Mouse (Mus musculus): ENCODE measurements at regions not wholly inside any gene's neighbourhood (a gene's known extent, or its start where the extent isn't known, plus 50 kb on each side); places are given as distances from the start of the nearest gene placed in this dataset.

DNA sequence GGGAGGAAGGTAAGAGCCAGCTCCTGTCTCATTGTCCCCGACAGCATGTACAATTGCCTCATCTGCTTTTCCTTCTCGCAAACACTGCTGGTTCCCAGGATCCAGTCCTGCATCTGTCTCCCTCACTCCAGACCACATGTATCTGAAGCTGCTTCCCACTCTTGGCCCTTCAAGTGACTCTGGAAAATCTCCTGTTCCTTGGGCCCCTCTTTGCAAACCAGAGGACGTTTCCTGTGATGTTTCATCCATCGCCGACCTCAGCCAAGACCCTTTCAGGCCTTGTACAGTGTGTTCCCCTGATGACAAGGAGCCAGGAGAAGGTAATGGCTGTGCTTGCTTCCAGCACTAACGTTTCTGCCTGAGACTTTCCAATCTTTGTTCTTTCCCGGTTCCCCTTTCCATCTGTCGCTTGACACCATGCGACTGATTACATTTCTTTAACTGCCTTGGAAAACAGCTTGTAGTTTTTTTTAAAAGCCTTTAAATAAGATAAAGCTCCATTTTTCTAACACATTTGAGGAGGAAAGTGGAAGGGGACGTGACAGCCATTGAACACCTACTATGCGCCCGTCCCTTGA, 408.2 kb upstream of the Zmiz1 start:
- DNase-seq (ENCODE audit: low read depth, low spot score), result peak; percentile 42

DNA sequence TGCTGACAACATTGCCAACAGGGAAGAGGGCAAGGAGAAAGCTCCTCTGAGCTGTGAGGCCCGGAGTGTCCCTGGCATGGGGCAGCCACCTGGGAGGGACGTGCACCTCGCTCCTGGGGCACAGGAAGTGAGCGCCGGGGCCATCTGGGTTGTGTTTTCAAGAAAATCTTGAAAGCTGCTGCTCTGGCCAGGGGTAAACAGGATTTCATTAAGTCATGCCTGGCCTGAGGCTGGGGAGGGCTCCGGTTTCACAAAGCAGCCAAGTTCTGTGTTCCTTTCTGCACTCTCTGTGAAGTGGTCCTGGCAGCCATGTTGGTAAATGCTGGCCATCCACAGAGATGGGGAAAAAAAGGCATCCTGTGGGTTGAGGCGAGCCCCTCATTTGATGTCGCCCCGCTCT, 406.8 kb upstream of the Zmiz1 start:
- DNase-seq (ENCODE audit: low read depth, low spot score), result no peak

DNA sequence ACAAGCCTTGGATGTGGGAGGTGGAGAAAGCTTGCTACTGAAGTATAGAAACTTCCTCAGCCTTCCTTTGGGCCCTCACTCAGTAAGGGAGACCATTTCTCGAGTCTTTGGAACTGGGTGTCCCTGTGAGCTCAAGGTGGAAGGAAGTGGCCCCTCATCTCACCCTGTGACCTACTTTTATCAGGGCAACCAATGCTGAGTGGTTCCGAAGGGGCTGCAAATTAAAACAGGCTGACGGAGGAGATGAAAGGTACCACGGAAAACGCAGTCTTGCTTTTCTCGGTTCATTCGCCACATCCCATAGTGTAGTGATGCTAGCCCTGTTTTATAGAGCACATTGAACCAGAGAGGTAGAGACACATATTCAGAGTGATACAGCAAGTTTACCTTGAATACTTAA, 399.6 kb upstream of the Zmiz1 start:
- no peak for DNase-seq (ENCODE audit: low read depth, low spot score)

DNA sequence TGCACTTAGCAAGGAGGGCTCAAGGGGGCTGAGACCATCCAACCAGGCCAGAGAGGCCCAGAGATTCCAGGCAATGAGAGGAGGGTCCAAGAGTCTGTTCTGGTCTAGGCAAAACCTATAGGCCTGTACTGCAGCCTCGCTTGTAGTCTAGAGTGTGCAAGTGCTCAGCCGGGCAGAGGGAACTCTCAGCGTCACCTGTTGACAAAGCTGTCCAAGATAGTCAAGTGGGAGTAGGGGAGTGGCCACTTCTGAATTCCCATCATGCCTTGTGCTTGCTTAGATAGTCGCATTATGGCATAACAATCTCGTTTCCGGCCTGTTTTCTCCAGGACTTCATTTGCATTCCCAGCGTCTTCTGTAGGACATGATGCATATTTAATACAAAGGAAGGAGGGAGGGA, 398.7 kb upstream of the Zmiz1 start:
- DNase-seq (ENCODE audit: low read depth, low spot score), result no peak

- DNase-seq (ENCODE audit: low read depth, low spot score), result no peak
Observed at GRCm38 (mm10) chr14:25063090-25063489, 395.9 kb upstream of the Zmiz1 start.

- no peak for DNase-seq (ENCODE audit: low read depth, low spot score)
Observed at GRCm38 (mm10) chr14:25064190-25064947, 394.6 kb upstream of the Zmiz1 start.

DNA sequence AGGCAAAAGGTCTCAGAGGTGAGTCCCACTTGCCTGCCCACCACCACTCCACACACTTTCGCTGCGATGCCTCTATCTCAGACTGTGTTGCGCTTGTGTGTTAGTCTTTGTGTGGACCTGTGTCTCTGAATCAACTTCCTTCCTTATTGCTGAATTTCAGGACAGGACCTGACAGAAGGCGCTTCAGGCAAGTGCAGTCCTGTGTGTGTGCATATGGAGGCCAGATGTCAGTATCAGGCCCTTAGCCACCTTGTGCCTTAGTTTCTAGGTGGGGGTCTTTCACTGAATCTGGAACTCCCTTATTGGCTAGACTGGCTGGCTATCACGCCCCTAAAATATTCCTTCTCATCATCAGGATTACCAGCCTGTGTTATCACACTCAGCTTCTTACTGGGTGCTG, 391.6 kb upstream of the Zmiz1 start:
- no peak for DNase-seq (ENCODE audit: low read depth, low spot score)

DNA sequence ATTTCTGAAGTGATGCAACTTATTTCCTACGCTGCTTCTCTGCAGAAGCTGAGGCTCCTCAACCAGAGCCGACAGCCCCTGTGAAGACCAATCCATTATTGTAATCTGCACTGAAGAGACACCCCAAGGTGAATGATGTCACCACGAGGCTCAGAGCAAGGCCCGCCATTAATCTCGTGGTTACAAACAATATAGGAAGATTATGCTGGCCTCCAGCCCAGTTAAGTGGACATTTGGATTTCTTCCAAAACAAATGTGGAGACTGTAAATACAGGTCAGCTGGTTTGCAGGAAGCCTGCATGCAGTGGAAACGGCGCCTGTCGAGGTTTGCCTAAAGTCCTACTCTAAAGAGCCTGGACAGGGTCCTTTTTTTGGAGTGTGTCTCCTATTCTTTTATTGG, 390.6 kb upstream of the Zmiz1 start:
- DNase-seq (ENCODE audit: low read depth, low spot score), result no peak

GRCm38 (mm10) chr14:25073143-25073542, 385.8 kb upstream of the Zmiz1 start:
- peak; percentile 21 for DNase-seq (ENCODE audit: low read depth, low spot score)

GRCm38 (mm10) chr14:25074022-25074800, 384.8 kb upstream of the Zmiz1 start:
- DNase-seq (ENCODE audit: low read depth, low spot score), result peak; percentile 97

- DNase-seq (ENCODE audit: low read depth, low spot score), result no peak
Observed at GRCm38 (mm10) chr14:25074891-25075290, 384.1 kb upstream of the Zmiz1 start.

DNA sequence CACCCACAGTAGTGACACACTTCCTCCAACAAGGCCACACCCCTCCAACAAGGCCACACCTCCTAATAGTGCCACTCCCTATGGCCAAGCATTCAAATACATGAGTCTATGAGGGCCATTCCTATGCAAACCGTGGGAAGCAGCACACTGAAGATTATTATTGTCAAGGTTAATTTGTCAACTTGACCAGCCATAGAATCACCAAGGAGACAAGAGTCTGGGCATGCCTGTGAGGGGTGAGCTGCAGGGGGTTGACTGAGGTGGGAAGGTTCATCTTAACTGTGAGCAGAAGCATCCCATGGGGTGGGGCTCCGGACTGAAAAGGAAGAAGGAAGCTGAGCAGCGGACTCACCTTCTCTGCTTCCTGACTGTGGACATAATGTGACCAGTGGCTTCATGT, 378.6 kb upstream of the Zmiz1 start:
- no peak for DNase-seq (ENCODE audit: low read depth, low spot score)

DNA sequence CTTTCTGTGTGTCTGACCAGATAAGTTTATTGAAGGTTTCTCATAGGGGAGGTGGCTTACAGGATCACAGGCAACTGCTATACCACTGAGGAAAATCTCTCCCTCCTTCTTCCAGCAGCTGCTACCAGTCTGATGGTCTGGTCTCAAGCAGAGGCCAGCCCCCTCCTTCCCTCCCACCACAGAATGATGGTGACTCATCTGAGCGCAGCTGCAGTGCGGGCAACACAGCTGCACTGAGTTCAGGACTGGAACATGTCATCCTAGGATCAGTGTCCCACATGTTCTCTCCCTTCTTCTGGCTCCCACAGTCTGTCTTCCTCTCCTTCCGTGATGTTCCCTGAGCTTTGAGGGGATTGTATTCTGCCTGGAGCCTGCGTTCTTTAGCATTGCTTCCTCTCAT, 375.1 kb upstream of the Zmiz1 start:
- DNase-seq (ENCODE audit: low read depth, low spot score), result peak; percentile 17

DNA sequence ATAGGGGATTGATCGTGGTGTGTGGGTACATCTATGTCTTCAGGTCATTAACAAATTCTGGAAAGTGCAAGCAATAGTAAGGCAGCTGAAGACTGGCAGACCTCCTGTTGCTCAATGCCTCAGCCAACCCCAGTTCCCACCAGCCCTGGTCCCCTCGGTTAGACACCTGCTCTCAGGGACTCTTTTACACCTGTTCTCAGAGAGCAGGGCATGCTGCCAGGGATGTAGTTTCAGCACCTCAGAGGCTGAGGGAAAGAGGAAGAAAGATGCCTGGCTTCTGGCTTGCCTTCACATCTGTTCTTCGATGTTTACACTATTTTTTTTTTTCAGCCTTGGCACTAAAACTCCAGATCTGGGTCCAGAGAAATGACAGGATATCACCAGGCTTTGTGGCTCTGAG, 362.2 kb upstream of the Zmiz1 start:
- peak; percentile 30 for DNase-seq (ENCODE audit: low read depth, low spot score)

- no peak for DNase-seq (ENCODE audit: low read depth, low spot score)
Observed at GRCm38 (mm10) chr14:25105391-25105790, 353.6 kb upstream of the Zmiz1 start.

GRCm38 (mm10) chr14:25106451-25106850, 352.5 kb upstream of the Zmiz1 start:
- DNase-seq (ENCODE audit: low read depth, low spot score), result no peak

DNA sequence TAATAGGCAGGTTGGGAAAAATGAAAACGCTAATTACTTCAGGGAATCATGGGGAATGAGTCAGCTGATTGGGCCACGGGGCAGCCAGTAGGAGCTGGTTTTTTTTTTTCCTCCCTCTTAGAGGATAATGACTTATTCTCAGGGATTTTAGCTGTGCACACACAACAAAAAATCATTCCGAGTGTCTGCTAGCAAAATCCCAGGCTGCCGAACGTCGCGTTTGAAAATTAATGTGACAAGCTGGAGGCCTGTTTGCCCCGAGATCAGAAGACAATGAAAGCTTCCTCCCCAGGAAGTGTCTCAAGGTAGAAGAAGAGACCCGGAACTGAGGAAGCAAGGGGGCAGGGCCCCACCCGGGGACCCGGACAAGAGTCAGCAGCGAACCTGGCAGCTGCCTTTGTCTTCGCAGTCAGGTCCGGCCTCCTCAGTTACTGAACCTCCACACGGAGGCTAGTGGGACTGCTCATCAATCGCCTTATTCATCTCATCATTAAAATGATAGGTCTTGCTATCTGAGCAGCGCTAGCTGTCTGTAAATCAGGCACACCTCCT, 350.8 kb upstream of the Zmiz1 start:
- DNase-seq (ENCODE audit: low read depth, low spot score), result peak; percentile 64

- peak; percentile 39 for DNase-seq (ENCODE audit: low read depth, low spot score)
Observed at GRCm38 (mm10) chr14:25108701-25109290, 350.2 kb upstream of the Zmiz1 start.

DNA sequence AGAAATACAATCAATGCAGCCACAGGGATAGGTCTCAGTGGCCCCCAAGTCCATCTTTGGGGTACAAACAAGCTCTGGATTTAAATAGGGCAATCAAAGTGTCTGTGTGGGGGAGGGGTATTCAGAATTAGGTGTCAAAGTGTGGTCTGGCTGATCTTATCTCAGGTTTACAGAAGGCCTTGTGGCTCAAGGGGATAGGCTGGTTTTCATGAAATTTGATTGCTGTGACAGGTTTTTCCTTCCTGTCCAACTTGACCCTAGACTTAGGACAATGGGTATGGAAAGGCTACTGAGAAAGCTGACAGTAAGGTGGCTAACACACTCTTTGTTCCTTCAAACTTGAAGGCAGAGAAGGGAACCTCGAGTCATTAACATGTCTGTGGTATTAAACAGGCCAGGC, 349.3 kb upstream of the Zmiz1 start:
- DNase-seq (ENCODE audit: low read depth, low spot score), result no peak

DNA sequence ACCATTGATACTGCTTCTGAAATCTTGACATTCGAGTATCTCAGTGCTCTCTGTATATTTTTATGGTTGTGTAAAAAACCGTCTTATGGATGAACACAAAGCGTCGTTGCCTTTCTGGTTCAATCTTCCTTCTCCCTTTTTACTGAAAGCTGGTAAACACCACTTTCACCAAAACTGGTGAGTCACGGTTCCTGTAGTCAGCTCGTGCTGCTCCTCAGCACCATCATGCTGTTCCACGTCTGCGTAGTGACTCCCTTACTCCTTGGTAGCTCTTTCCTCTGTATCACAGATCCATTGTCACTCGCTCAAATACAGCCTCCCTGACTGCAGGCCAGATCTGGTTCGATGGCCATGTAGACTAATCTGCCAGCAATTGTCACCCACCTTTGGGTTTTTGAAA, 346.2 kb upstream of the Zmiz1 start:
- DNase-seq (ENCODE audit: low read depth, low spot score), result peak; percentile 24

DNA sequence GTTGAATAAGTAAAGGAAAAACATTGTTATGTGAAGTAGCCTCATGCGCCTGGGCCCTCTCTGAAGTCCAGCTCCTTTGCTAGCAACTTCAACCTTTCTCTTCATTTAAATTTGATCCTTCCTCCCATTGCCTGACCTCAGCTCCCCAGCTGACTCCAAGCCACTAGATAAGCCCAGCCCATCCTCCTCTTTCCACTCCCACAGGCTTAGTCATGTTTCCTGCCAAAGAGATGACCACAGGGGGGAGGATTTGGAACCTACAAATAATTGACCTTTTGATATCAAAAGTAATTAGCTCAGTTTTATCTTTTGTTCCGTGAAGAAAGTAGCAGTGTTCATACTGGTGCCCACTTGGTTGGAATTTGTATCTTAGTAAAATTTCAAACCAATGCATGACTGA, 345.7 kb upstream of the Zmiz1 start:
- no peak for DNase-seq (ENCODE audit: low read depth, low spot score)

GRCm38 (mm10) chr14:25116424-25116823, 342.6 kb upstream of the Zmiz1 start:
- peak; percentile 85 for DNase-seq (ENCODE audit: low read depth, low spot score)

Data from brain, adult 2 months (tissue).